Comparison of ENCODE assay signal across 12 mouse cellular contexts in the genomic region with DNA sequence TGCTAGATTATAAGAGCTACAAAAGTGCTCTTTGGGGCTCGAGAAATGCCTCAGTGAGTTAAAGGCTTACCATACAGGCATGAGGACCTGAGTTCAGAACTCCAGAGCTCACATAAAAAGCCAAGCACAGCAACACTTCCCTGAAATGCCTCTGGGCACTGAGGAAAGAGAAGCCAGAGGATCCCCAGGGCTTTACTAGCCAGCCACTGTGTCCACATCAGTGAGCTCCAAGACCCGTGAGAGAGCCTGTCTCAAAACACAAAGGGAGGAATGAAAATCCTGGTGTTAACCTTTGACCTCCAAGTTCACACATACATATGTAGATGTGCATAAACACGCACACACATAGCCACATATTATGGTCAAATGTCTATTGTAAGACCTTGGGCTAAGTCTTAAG.
"Had no signal": no experiment of that assay in that cellular context is flagged by ENCODE, and none has a peak within 500 bp of the region (broad histone marks: within the 10 kb centered on the region; RNA-seq: fewer than 3 reads in every experiment).

No protein-coding gene starts in this region.

- H3K27ac ChIP-seq: left cerebral cortex, adult 2 months; limb, embryonic 15.5 days; liver, embryonic 12.5 days; stomach, embryonic 15.5 days had no signal

- H3K4me1 ChIP-seq: limb, embryonic 15.5 days; liver, embryonic 12.5 days; stomach, embryonic 15.5 days had no signal

- H3K36me3 ChIP-seq: limb, embryonic 15.5 days; liver, embryonic 12.5 days; stomach, embryonic 15.5 days had no signal

- H3K27me3 ChIP-seq: limb, embryonic 15.5 days; liver, embryonic 12.5 days; stomach, embryonic 15.5 days had no signal

- H3K4me3 ChIP-seq: left cerebral cortex, adult 2 months; limb, embryonic 15.5 days; liver, embryonic 12.5 days; stomach, embryonic 15.5 days had no signal

- H3K4me2 ChIP-seq: limb, embryonic 15.5 days; liver, embryonic 12.5 days; lung, embryonic 14.5 days; stomach, embryonic 15.5 days had no signal

- DNase-seq: kidney, adult 2 months; kidney, postnatal 10 days; lung, embryonic 14.5 days; lung, postnatal 10 days; lung, postnatal 4 days; right cerebral cortex, postnatal 14 days; thymus, adult 2 months; thymus, postnatal 25 days had no signal

- H3K9me3 ChIP-seq: limb, embryonic 15.5 days; liver, embryonic 12.5 days; stomach, embryonic 15.5 days had no signal

- H3K9ac ChIP-seq: limb, embryonic 15.5 days; liver, embryonic 12.5 days; lung, embryonic 14.5 days; stomach, embryonic 15.5 days had no signal

- ATAC-seq: liver, embryonic 12.5 days had no signal
